Mouse (Mus musculus): ENCODE results near the gene 4933402J07Rik. TPM values are rescaled to one million over a fixed set of nuclear protein-coding genes. Genes with fewer than 3 reads are reported as not detected.
A peak's percentile ranks its signal among the peaks of the same experiment; 100 is the strongest.

Gene 4933402J07Rik
- polyA plus RNA-seq, 1 experiment from 2014 or later = not detected

- no peak for ATAC-seq
- Histone ChIP-seq H3K27ac (ENCODE audit: low read length) (no peak overlapping the region), H3K9me3 (ENCODE audit: control insufficient read depth, low read length) (no peaks in the 10 kb centered on the region), H3K36me3 (ENCODE audit: control insufficient read depth, insufficient read depth, low read length) (no peaks in the 10 kb centered on the region), H3K4me3 (ENCODE audit: low read length) (no peak overlapping the region), H3K27me3 (replicated peaks; ENCODE audit: control insufficient read depth, insufficient read depth, low read length) (no peaks in the 10 kb centered on the region), H3K4me2 (ENCODE audit: low read depth, low read length) (no peak overlapping the region), H3K9ac (ENCODE audit: low read depth, low read length) (no peak overlapping the region), H3K4me1 (ENCODE audit: control insufficient read depth, insufficient read depth, low read length) (no peaks in the 10 kb centered on the region)
- 41% methylated on average over 1 of the region's 1 CpGs for whole genome bisulfite sequencing
Observed at GRCm38 (mm10) chr8:87552801-87553200, 10.9 kb upstream of the 4933402J07Rik start.

- Histone ChIP-seq H3K4me1 (ENCODE audit: control insufficient read depth, insufficient read depth, low read length) (no peaks in the 10 kb centered on the region), H3K27ac (ENCODE audit: low read length) (no peak overlapping the region), H3K27me3 (replicated peaks; ENCODE audit: control insufficient read depth, insufficient read depth, low read length) (no peaks in the 10 kb centered on the region), H3K36me3 (ENCODE audit: control insufficient read depth, insufficient read depth, low read length) (no peaks in the 10 kb centered on the region), H3K9me3 (ENCODE audit: control insufficient read depth, low read length) (no peaks in the 10 kb centered on the region), H3K9ac (ENCODE audit: low read depth, low read length) (no peak overlapping the region), H3K4me2 (ENCODE audit: low read depth, low read length) (no peak overlapping the region), H3K4me3 (ENCODE audit: low read length) (no peak overlapping the region)
- no peak for ATAC-seq
- 67% methylated on average over 2 of the region's 2 CpGs for WGBS
Observed at GRCm38 (mm10) chr8:87560801-87561200, 2.9 kb upstream of the 4933402J07Rik start.

- H3K36me3 ChIP-seq (ENCODE audit: control insufficient read depth, insufficient read depth, low read length) = no peaks in the 10 kb centered on the region
- no peak overlapping the region for H3K4me3 ChIP-seq (ENCODE audit: low read length)
- no peak for ATAC-seq
- no peaks in the 10 kb centered on the region for H3K27me3 ChIP-seq (replicated peaks; ENCODE audit: control insufficient read depth, insufficient read depth, low read length)
- no peak overlapping the region for H3K27ac ChIP-seq (ENCODE audit: low read length)
- H3K9me3 ChIP-seq (ENCODE audit: control insufficient read depth, low read length) = no peaks in the 10 kb centered on the region
- H3K4me2 ChIP-seq (ENCODE audit: low read depth, low read length) = no peak overlapping the region
- H3K9ac ChIP-seq (ENCODE audit: low read depth, low read length) = no peak overlapping the region
- WGBS = 83% methylated on average over 5 of the region's 5 CpGs
- peaks cover 9% of the 10 kb centered on the region; the same call in 1 of the 2 replicates for H3K4me1 ChIP-seq (ENCODE audit: control insufficient read depth, insufficient read depth, low read length)
Observed at GRCm38 (mm10) chr8:87569203-87569602, 5.5 kb downstream of the 4933402J07Rik start.

- WGBS = 31% methylated on average over 13 of the region's 13 CpGs
- no peaks in the 10 kb centered on the region for H3K36me3 ChIP-seq (ENCODE audit: control insufficient read depth, insufficient read depth, low read length)
- peak overlapping the region; percentile 55 for H3K4me2 ChIP-seq (ENCODE audit: low read depth, low read length)
- no peak for ATAC-seq
- H3K9me3 ChIP-seq (ENCODE audit: control insufficient read depth, low read length) = no peaks in the 10 kb centered on the region
- peak overlapping the region; percentile 14; the same call in 1 of the 2 replicates for H3K9ac ChIP-seq (ENCODE audit: low read depth, low read length)
- H3K27me3 ChIP-seq (replicated peaks; ENCODE audit: control insufficient read depth, insufficient read depth, low read length) = no peaks in the 10 kb centered on the region
- H3K27ac ChIP-seq (ENCODE audit: low read length) = no peak overlapping the region
- peak overlapping the region; percentile 39 for H3K4me3 ChIP-seq (ENCODE audit: low read length)
- peaks cover 9% of the 10 kb centered on the region; the same call in 1 of the 2 replicates for H3K4me1 ChIP-seq (ENCODE audit: control insufficient read depth, insufficient read depth, low read length)
Observed at GRCm38 (mm10) chr8:87569706-87570563, 6.3 kb downstream of the 4933402J07Rik start.

GRCm38 (mm10) chr8:87570564-87570855, 6.9 kb downstream of the 4933402J07Rik start:
- H3K4me2 ChIP-seq (ENCODE audit: low read depth, low read length) = peak overlapping the region; percentile 55
- no peak; the same call in 1 of the 2 replicates for ATAC-seq
- WGBS = 7% methylated on average over 8 of the region's 8 CpGs

GRCm38 (mm10) chr8:87570880-87571279, 7.2 kb downstream of the 4933402J07Rik start:
- no peak overlapping the region for H3K9ac ChIP-seq (ENCODE audit: low read depth, low read length)
- no peaks in the 10 kb centered on the region for H3K9me3 ChIP-seq (ENCODE audit: control insufficient read depth, low read length)
- H3K4me3 ChIP-seq (ENCODE audit: low read length) = peak overlapping the region; percentile 39
- H3K4me1 ChIP-seq (ENCODE audit: control insufficient read depth, insufficient read depth, low read length) = peaks cover 9% of the 10 kb centered on the region; the same call in 1 of the 2 replicates
- no peak overlapping the region for H3K27ac ChIP-seq (ENCODE audit: low read length)
- no peak for ATAC-seq
- 7% methylated on average over 7 of the region's 7 CpGs for WGBS
- H3K27me3 ChIP-seq (replicated peaks; ENCODE audit: control insufficient read depth, insufficient read depth, low read length) = no peaks in the 10 kb centered on the region
- no peaks in the 10 kb centered on the region for H3K36me3 ChIP-seq (ENCODE audit: control insufficient read depth, insufficient read depth, low read length)
- peak overlapping the region; percentile 55 for H3K4me2 ChIP-seq (ENCODE audit: low read depth, low read length)

More at GRCm38 (mm10) chr8:87570564-87570855, 6.9 kb downstream of the 4933402J07Rik start:
- Histone ChIP-seq H3K36me3 (ENCODE audit: control insufficient read depth, insufficient read depth, low read length) (no peaks in the 10 kb centered on the region), H3K9me3 (ENCODE audit: control insufficient read depth, low read length) (no peaks in the 10 kb centered on the region), H3K4me1 (ENCODE audit: control insufficient read depth, insufficient read depth, low read length) (peaks cover 9% of the 10 kb centered on the region; the same call in 1 of the 2 replicates), H3K27ac (ENCODE audit: low read length) (no peak overlapping the region), H3K27me3 (replicated peaks; ENCODE audit: control insufficient read depth, insufficient read depth, low read length) (no peaks in the 10 kb centered on the region), H3K9ac (ENCODE audit: low read depth, low read length) (peak overlapping the region; percentile 14; the same call in 1 of the 2 replicates), H3K4me3 (ENCODE audit: low read length) (peak overlapping the region; percentile 39)

GRCm38 (mm10) chr8:87594272-87594671, 30.6 kb downstream of the 4933402J07Rik start:
- no peaks in the 10 kb centered on the region for H3K9me3 ChIP-seq (ENCODE audit: control insufficient read depth, low read length)
- H3K36me3 ChIP-seq (ENCODE audit: control insufficient read depth, insufficient read depth, low read length) = no peaks in the 10 kb centered on the region
- no peak for ATAC-seq
- H3K27ac ChIP-seq (ENCODE audit: low read length) = no peak overlapping the region
- 0% methylated on average over 2 of the region's 2 CpGs for WGBS
- H3K4me1 ChIP-seq (ENCODE audit: control insufficient read depth, insufficient read depth, low read length) = no peaks in the 10 kb centered on the region
- H3K9ac ChIP-seq (ENCODE audit: low read depth, low read length) = no peak overlapping the region
- no peak overlapping the region for H3K4me3 ChIP-seq (ENCODE audit: low read length)
- H3K4me2 ChIP-seq (ENCODE audit: low read depth, low read length) = no peak overlapping the region
- no peaks in the 10 kb centered on the region for H3K27me3 ChIP-seq (replicated peaks; ENCODE audit: control insufficient read depth, insufficient read depth, low read length)

- Histone ChIP-seq H3K9ac (ENCODE audit: low read depth, low read length) (no peak overlapping the region), H3K4me3 (ENCODE audit: low read length) (no peak overlapping the region), H3K36me3 (ENCODE audit: control insufficient read depth, insufficient read depth, low read length) (no peaks in the 10 kb centered on the region), H3K27me3 (replicated peaks; ENCODE audit: control insufficient read depth, insufficient read depth, low read length) (no peaks in the 10 kb centered on the region), H3K4me1 (ENCODE audit: control insufficient read depth, insufficient read depth, low read length) (no peaks in the 10 kb centered on the region), H3K4me2 (ENCODE audit: low read depth, low read length) (no peak overlapping the region), H3K9me3 (ENCODE audit: control insufficient read depth, low read length) (no peaks in the 10 kb centered on the region), H3K27ac (ENCODE audit: low read length) (no peak overlapping the region)
- WGBS = 80% methylated on average over 2 of the region's 2 CpGs
- ATAC-seq = no peak
Observed at GRCm38 (mm10) chr8:87602731-87603130, 39.1 kb downstream of the 4933402J07Rik start.

- H3K27me3 ChIP-seq (replicated peaks; ENCODE audit: control insufficient read depth, insufficient read depth, low read length) = no peaks in the 10 kb centered on the region
- H3K4me3 ChIP-seq (ENCODE audit: low read length) = no peak overlapping the region
- no peak overlapping the region for H3K27ac ChIP-seq (ENCODE audit: low read length)
- WGBS = 85% methylated on average over 7 of the region's 7 CpGs
- no peaks in the 10 kb centered on the region for H3K4me1 ChIP-seq (ENCODE audit: control insufficient read depth, insufficient read depth, low read length)
- no peaks in the 10 kb centered on the region for H3K9me3 ChIP-seq (ENCODE audit: control insufficient read depth, low read length)
- no peak overlapping the region for H3K9ac ChIP-seq (ENCODE audit: low read depth, low read length)
- H3K4me2 ChIP-seq (ENCODE audit: low read depth, low read length) = no peak overlapping the region
- no peak for ATAC-seq
- H3K36me3 ChIP-seq (ENCODE audit: control insufficient read depth, insufficient read depth, low read length) = no peaks in the 10 kb centered on the region
Observed at GRCm38 (mm10) chr8:87609110-87609509, 45.5 kb downstream of the 4933402J07Rik start.

All from intestine, embryonic 16.5 days (tissue).